In the genomic region with DNA sequence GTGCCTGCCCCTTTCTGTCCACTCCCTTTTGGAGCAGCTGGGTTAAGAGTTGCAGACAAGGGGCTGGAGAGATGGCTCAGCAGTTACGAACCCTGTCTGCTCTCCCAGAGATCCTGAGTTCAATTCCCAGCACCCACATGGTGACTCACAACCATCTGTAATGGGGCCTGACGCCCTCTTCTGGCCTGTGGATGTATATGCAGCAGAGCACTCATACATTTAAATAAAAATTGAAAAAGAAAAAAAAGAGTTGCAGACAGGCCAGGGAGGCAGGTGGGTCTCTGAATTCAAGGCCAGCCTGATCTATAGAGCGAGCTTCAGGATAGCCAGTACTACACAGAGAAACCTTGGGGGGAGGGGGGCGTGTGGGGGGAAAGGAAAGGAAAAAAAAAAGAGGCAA, we compare ENCODE assay signal across 29 mouse cellular contexts. TPM values are rescaled to one million over a fixed set of nuclear protein-coding genes. Genes with fewer than 3 reads are reported as not detected.
A peak's percentile ranks its signal among the peaks of the same experiment; 100 is the strongest.
DNase-seq lines count a peak whose midpoint lies in the region; ATAC-seq and TF ChIP-seq lines count a peak whose summit lies in the region.
"Had no signal": no experiment of that assay in that cellular context is flagged by ENCODE, and none has a peak within 500 bp of the region (broad histone marks: within the 10 kb centered on the region; RNA-seq: fewer than 3 reads in every experiment).

No protein-coding gene starts in this region.

- no peaks in the 10 kb centered on the region for H3K27me3 ChIP-seq in forebrain, postnatal 0 days (ENCODE audit: insufficient read depth, low read length)
- H3K27me3 ChIP-seq in forebrain, embryonic 12.5 days: no peaks in the 10 kb centered on the region
- no peaks in the 10 kb centered on the region for H3K27me3 ChIP-seq in spleen, adult 2 months (ENCODE audit: control insufficient read depth, insufficient read depth, low read length)
- H3K27me3 ChIP-seq in liver, embryonic 11.5 days (replicated peaks; ENCODE audit: control insufficient read depth, insufficient read depth, low read length): no peaks in the 10 kb centered on the region; the same call in 1 of the 2 replicates
- H3K27me3 ChIP-seq in small intestine, adult 2 months (ENCODE audit: control insufficient read depth, insufficient read depth, low read length): no peaks in the 10 kb centered on the region
- H3K27me3 ChIP-seq in limb, embryonic 10.5 days (ENCODE audit: low read depth, poor library complexity, severe bottlenecking): no peaks in the 10 kb centered on the region
- H3K27me3 ChIP-seq: embryonic facial prominence, embryonic 15.5 days; hindbrain, embryonic 13.5 days; limb, embryonic 13.5 days; midbrain, embryonic 12.5 days; neural tube, embryonic 13.5 days had no signal

- TF ChIP-seq CTCF in forebrain, postnatal 0 days (IDR thresholded peaks at IDR 0.05; ENCODE audit: low read depth): 0 out of 2 replicates have a peak, but pooled peaks have one; percentile 1
- TF ChIP-seq CTCF in spleen, adult 2 months (IDR thresholded peaks at IDR 0.05; ENCODE audit: extremely low read depth, insufficient read depth, insufficient read length, insufficient replicate concordance): no peak
- TF ChIP-seq CTCF in small intestine, adult 2 months (IDR thresholded peaks at IDR 0.05; ENCODE audit: extremely low read depth, insufficient read length, insufficient replicate concordance, low read depth, low read length): peak; percentile 20; the same call in 1 of the 2 replicates

- no peak overlapping the region for H3K27ac ChIP-seq in forebrain, postnatal 0 days (ENCODE audit: low read depth, low read length)
- H3K27ac ChIP-seq in forebrain, embryonic 12.5 days: no peak overlapping the region
- H3K27ac ChIP-seq in spleen, adult 2 months (ENCODE audit: insufficient read depth, low read length): peak overlapping the region; percentile 90
- H3K27ac ChIP-seq in liver, embryonic 11.5 days (ENCODE audit: low read depth, low read length): peak overlapping the region; percentile 96
- no peak overlapping the region for H3K27ac ChIP-seq in small intestine, adult 2 months (ENCODE audit: insufficient read depth, low read depth, low read length)
- H3K27ac ChIP-seq in limb, embryonic 10.5 days: no peak overlapping the region
- H3K27ac ChIP-seq: embryonic facial prominence, embryonic 15.5 days; forebrain, embryonic 10.5 days; gastrocnemius, adult 2 months; hindbrain, embryonic 13.5 days; limb, embryonic 13.5 days; midbrain, embryonic 12.5 days; neural tube, embryonic 13.5 days had no signal

- TF ChIP-seq POLR2A in spleen, adult 2 months (IDR thresholded peaks at IDR 0.05; ENCODE audit: low read depth, low read length): no peak
- TF ChIP-seq POLR2A in small intestine, adult 2 months (IDR thresholded peaks at IDR 0.05; ENCODE audit: low read depth, low read length): no peak

- H3K4me2 ChIP-seq in forebrain, postnatal 0 days (ENCODE audit: low read depth): no peak overlapping the region
- no peak overlapping the region for H3K4me2 ChIP-seq in forebrain, embryonic 12.5 days
- no peak overlapping the region for H3K4me2 ChIP-seq in liver, embryonic 11.5 days
- H3K4me2 ChIP-seq: embryonic facial prominence, embryonic 15.5 days; hindbrain, embryonic 13.5 days; limb, embryonic 13.5 days; midbrain, embryonic 12.5 days; neural tube, embryonic 13.5 days had no signal

- H3K4me3 ChIP-seq in forebrain, postnatal 0 days (ENCODE audit: low read depth, low read length): no peak overlapping the region
- H3K4me3 ChIP-seq in forebrain, embryonic 12.5 days (replicated peaks): no peak overlapping the region
- no peak overlapping the region for H3K4me3 ChIP-seq in spleen, adult 2 months (ENCODE audit: extremely low read depth, insufficient read depth, insufficient read length)
- H3K4me3 ChIP-seq in liver, embryonic 11.5 days (ENCODE audit: low read depth, low read length): no peak overlapping the region
- no peak overlapping the region for H3K4me3 ChIP-seq in small intestine, adult 2 months (ENCODE audit: low read depth, low read length)
- H3K4me3 ChIP-seq in limb, embryonic 10.5 days: no peak overlapping the region
- H3K4me3 ChIP-seq: embryonic facial prominence, embryonic 15.5 days; forebrain, embryonic 10.5 days; gastrocnemius, adult 2 months; heart, embryonic 12.5 days; hindbrain, embryonic 13.5 days; limb, embryonic 13.5 days; midbrain, embryonic 12.5 days; neural tube, embryonic 13.5 days had no signal

- WGBS in forebrain, postnatal 0 days: 89% methylated on average over 4 of the region's 4 CpGs
- WGBS in forebrain, embryonic 12.5 days: 89% methylated on average over 4 of the region's 4 CpGs
- WGBS in spleen, adult 2 months: 93% methylated on average over 4 of the region's 4 CpGs
- WGBS in liver, embryonic 11.5 days: 80% methylated on average over 4 of the region's 4 CpGs
- WGBS in small intestine, adult 2 months: 89% methylated on average over 4 of the region's 4 CpGs
- 88% methylated on average over 4 of the region's 4 CpGs for WGBS in limb, embryonic 10.5 days

- H3K9me3 ChIP-seq in forebrain, postnatal 0 days (ENCODE audit: low read length): no peaks in the 10 kb centered on the region
- peaks cover under 1% of the 10 kb centered on the region; the same call in 1 of the 2 replicates for H3K9me3 ChIP-seq in forebrain, embryonic 12.5 days
- peaks cover 1% of the 10 kb centered on the region; the same call in 1 of the 2 replicates for H3K9me3 ChIP-seq in liver, embryonic 11.5 days (ENCODE audit: control insufficient read depth, low read length)
- H3K9me3 ChIP-seq in limb, embryonic 10.5 days (replicated peaks): no peaks in the 10 kb centered on the region; the same call in 1 of the 2 replicates
- H3K9me3 ChIP-seq: embryonic facial prominence, embryonic 15.5 days; hindbrain, embryonic 13.5 days; neural tube, embryonic 13.5 days had no signal

- H3K9ac ChIP-seq in forebrain, postnatal 0 days: no peak overlapping the region
- H3K9ac ChIP-seq in forebrain, embryonic 12.5 days: no peak overlapping the region
- H3K9ac ChIP-seq in liver, embryonic 11.5 days (ENCODE audit: low read depth, low read length): no peak overlapping the region
- H3K9ac ChIP-seq: embryonic facial prominence, embryonic 15.5 days; heart, embryonic 12.5 days; hindbrain, embryonic 13.5 days; limb, embryonic 13.5 days; midbrain, embryonic 12.5 days; neural tube, embryonic 13.5 days had no signal

- H3K36me3 ChIP-seq in forebrain, postnatal 0 days (ENCODE audit: insufficient read depth): peaks cover 80% of the 10 kb centered on the region
- peaks cover 98% of the 10 kb centered on the region for H3K36me3 ChIP-seq in forebrain, embryonic 12.5 days (replicated peaks)
- H3K36me3 ChIP-seq in spleen, adult 2 months (ENCODE audit: control insufficient read depth, insufficient read depth, low read length): peaks cover 46% of the 10 kb centered on the region
- peaks cover 48% of the 10 kb centered on the region for H3K36me3 ChIP-seq in liver, embryonic 11.5 days (ENCODE audit: control insufficient read depth, insufficient read depth, low read length)
- peaks cover 79% of the 10 kb centered on the region for H3K36me3 ChIP-seq in small intestine, adult 2 months (ENCODE audit: control insufficient read depth, insufficient read depth, low read length)
- peaks cover 100% of the 10 kb centered on the region for H3K36me3 ChIP-seq in limb, embryonic 10.5 days

- no peak for DNase-seq in forebrain, postnatal 0 days
- DNase-seq in spleen, adult 2 months (ENCODE audit: low read depth in 1 of 2, low spot score in 2 of 2): no peak
- DNase-seq in spleen, postnatal 14 days (ENCODE audit: low spot score in 2 of 2): no peak
- no peak for DNase-seq in liver, embryonic 11.5 days (ENCODE audit: low spot score)
- no peak for DNase-seq in left cerebral cortex, adult 9 months (ENCODE audit: low spot score in 2 of 2)
- DNase-seq in limb, embryonic 10.5 days (ENCODE audit: low spot score): no peak
- DNase-seq: adrenal gland, postnatal 10 days; cerebellum, adult 11-12 months; cerebellum, postnatal 25 days; embryo, embryonic 11 days; gastrocnemius, adult 2 months; heart, postnatal 14 days; kidney, adult 8-10 months; kidney, postnatal 25 days; layer of hippocampus, adult 9-11 months; thymus, postnatal 14 days had no signal

- no peaks in the 10 kb centered on the region for H3K4me1 ChIP-seq in forebrain, postnatal 0 days (ENCODE audit: insufficient read depth)
- no peaks in the 10 kb centered on the region for H3K4me1 ChIP-seq in forebrain, embryonic 12.5 days
- peaks cover 9% of the 10 kb centered on the region; the same call in 1 of the 2 replicates for H3K4me1 ChIP-seq in spleen, adult 2 months (ENCODE audit: control insufficient read depth, insufficient read depth, insufficient read length)
- H3K4me1 ChIP-seq in liver, embryonic 11.5 days (replicated peaks; ENCODE audit: control insufficient read depth, insufficient read depth, low read length): peaks cover 41% of the 10 kb centered on the region
- no peaks in the 10 kb centered on the region for H3K4me1 ChIP-seq in small intestine, adult 2 months (ENCODE audit: control insufficient read depth, insufficient read depth, insufficient read length, low read length)
- no peaks in the 10 kb centered on the region for H3K4me1 ChIP-seq in limb, embryonic 10.5 days
- H3K4me1 ChIP-seq: embryonic facial prominence, embryonic 15.5 days; forebrain, embryonic 10.5 days; hindbrain, embryonic 13.5 days; limb, embryonic 13.5 days; midbrain, embryonic 12.5 days; neural tube, embryonic 13.5 days had no signal

- ATAC-seq in forebrain, postnatal 0 days: no peak
- ATAC-seq in forebrain, embryonic 12.5 days (ENCODE audit: low FRiP score): no peak
- no peak for ATAC-seq in liver, embryonic 11.5 days (replicated peaks; ENCODE audit: low FRiP score)

RNA-seq across cellular contexts. Expression of gene Shisa8, which starts 25.2 kb away (rescaled TPM):
- 4.7 and 6.3 TPM in 2 replicates for total RNA-seq in forebrain, postnatal 0 days (2014; rRNA removed)
- 1.8 and 2.7 TPM in 2 replicates for polyA plus RNA-seq in forebrain, postnatal 0 days (2015; fragmentation: Nextera tagmentation; extraction: Ambion mirVana)
- polyA plus RNA-seq in forebrain, embryonic 12.5 days (2016; fragmentation: Nextera tagmentation; extraction: Ambion mirVana): 0.90 and 2.4 TPM in 2 replicates
- 5.4 and 14.7 TPM in 2 replicates for polyA plus RNA-seq in spleen, adult 2 months (2012; rRNA removed)
- polyA plus RNA-seq in liver, embryonic 11.5 days (2014; fragmentation: Nextera tagmentation; extraction: Ambion mirVana): 0.12 and 0.73 TPM in 2 replicates
- polyA plus RNA-seq in small intestine, adult 2 months (2012; rRNA removed): 0.38 and 2.6 TPM in 2 replicates
- polyA plus RNA-seq in limb, embryonic 10.5 days (2016; fragmentation: Nextera tagmentation; extraction: Ambion mirVana): 0.15 TPM in 1 of 2 replicates, not detected in the other
- total RNA-seq: gastrocnemius, adult 2 months had no signal
- polyA plus RNA-seq: activated CD4-positive, CD25-positive, alpha-beta regulatory T cell, adult 4 months; inflammation-experienced regulatory T-cells, adult 6 months; stomach, embryonic 16.5 days had no signal

RNA-seq across cellular contexts. Expression of gene Tnfrsf13c, which starts 36.8 kb away (rescaled TPM):
- 0.24 and 0.62 TPM in 2 replicates for total RNA-seq in forebrain, postnatal 0 days (2014; rRNA removed)
- polyA plus RNA-seq in forebrain, postnatal 0 days (2015; fragmentation: Nextera tagmentation; extraction: Ambion mirVana): 0.44 and 0.47 TPM in 2 replicates
- 0.24 and 0.29 TPM in 2 replicates for polyA plus RNA-seq in forebrain, embryonic 12.5 days (2016; fragmentation: Nextera tagmentation; extraction: Ambion mirVana)
- 120 and 179 TPM in 2 replicates for polyA plus RNA-seq in spleen, adult 2 months (2012; rRNA removed)
- polyA plus RNA-seq in liver, embryonic 11.5 days (2014; fragmentation: Nextera tagmentation; extraction: Ambion mirVana): 0.16 and 0.56 TPM in 2 replicates
- 6.3 and 14.1 TPM in 2 replicates for polyA plus RNA-seq in small intestine, adult 2 months (2012; rRNA removed)
- polyA plus RNA-seq in limb, embryonic 10.5 days (2016; fragmentation: Nextera tagmentation; extraction: Ambion mirVana): 0.15 and 0.33 TPM in 2 replicates
- total RNA-seq: gastrocnemius, adult 2 months had no signal
- polyA plus RNA-seq: forebrain, embryonic 10.5 days; heart, embryonic 12.5 days; hindbrain, embryonic 13.5 days; lung, embryonic 16.5 days; midbrain, embryonic 12.5 days had no signal

RNA-seq across cellular contexts. Expression of gene Srebf2, which starts 40.4 kb away (rescaled TPM):
- 121 and 171 TPM in 2 replicates for total RNA-seq in forebrain, postnatal 0 days (2014; rRNA removed)
- 147 and 193 TPM in 2 replicates for polyA plus RNA-seq in forebrain, postnatal 0 days (2015; fragmentation: Nextera tagmentation; extraction: Ambion mirVana)
- polyA plus RNA-seq in forebrain, embryonic 12.5 days (2016; fragmentation: Nextera tagmentation; extraction: Ambion mirVana): 244 and 265 TPM in 2 replicates
- 204 and 317 TPM in 2 replicates for polyA plus RNA-seq in spleen, adult 2 months (2012; rRNA removed)
- polyA plus RNA-seq in liver, embryonic 11.5 days (2014; fragmentation: Nextera tagmentation; extraction: Ambion mirVana): 99.7 and 101 TPM in 2 replicates
- 144 and 240 TPM in 2 replicates for polyA plus RNA-seq in small intestine, adult 2 months (2012; rRNA removed)
- 182 and 190 TPM in 2 replicates for polyA plus RNA-seq in limb, embryonic 10.5 days (2016; fragmentation: Nextera tagmentation; extraction: Ambion mirVana)

RNA-seq across cellular contexts. Expression of gene Cenpm, which starts 57.1 kb away (rescaled TPM):
- total RNA-seq in forebrain, postnatal 0 days (2014; rRNA removed): 8.9 and 10.0 TPM in 2 replicates
- 16.5 and 18.7 TPM in 2 replicates for polyA plus RNA-seq in forebrain, postnatal 0 days (2015; fragmentation: Nextera tagmentation; extraction: Ambion mirVana)
- 81.3 and 86.4 TPM in 2 replicates for polyA plus RNA-seq in forebrain, embryonic 12.5 days (2016; fragmentation: Nextera tagmentation; extraction: Ambion mirVana)
- polyA plus RNA-seq in spleen, adult 2 months (2012; rRNA removed): 10.2 and 16.8 TPM in 2 replicates
- 56.5 and 58.8 TPM in 2 replicates for polyA plus RNA-seq in liver, embryonic 11.5 days (2014; fragmentation: Nextera tagmentation; extraction: Ambion mirVana)
- polyA plus RNA-seq in small intestine, adult 2 months (2012; rRNA removed): 5.8 and 16.4 TPM in 2 replicates
- 83.9 and 86.0 TPM in 2 replicates for polyA plus RNA-seq in limb, embryonic 10.5 days (2016; fragmentation: Nextera tagmentation; extraction: Ambion mirVana)
- total RNA-seq: gastrocnemius, adult 2 months had no signal

RNA-seq across cellular contexts. Expression of gene Ccdc134, which starts 59.7 kb away (rescaled TPM):
- total RNA-seq in forebrain, postnatal 0 days (2014; rRNA removed): 13.0 and 14.7 TPM in 2 replicates
- polyA plus RNA-seq in forebrain, postnatal 0 days (2015; fragmentation: Nextera tagmentation; extraction: Ambion mirVana): 6.7 and 6.8 TPM in 2 replicates
- 17.5 and 19.0 TPM in 2 replicates for polyA plus RNA-seq in forebrain, embryonic 12.5 days (2016; fragmentation: Nextera tagmentation; extraction: Ambion mirVana)
- polyA plus RNA-seq in spleen, adult 2 months (2012; rRNA removed): 16.2 and 16.7 TPM in 2 replicates
- polyA plus RNA-seq in liver, embryonic 11.5 days (2014; fragmentation: Nextera tagmentation; extraction: Ambion mirVana): 17.1 and 17.5 TPM in 2 replicates
- 5.6 and 6.9 TPM in 2 replicates for polyA plus RNA-seq in small intestine, adult 2 months (2012; rRNA removed)
- polyA plus RNA-seq in limb, embryonic 10.5 days (2016; fragmentation: Nextera tagmentation; extraction: Ambion mirVana): 22.8 and 23.6 TPM in 2 replicates

Comparison
In these comparisons a context has a peak if more than half of its experiments do, and no peak if none do; other contexts are left out.
1. H3K27ac ChIP-seq: peak in spleen, adult 2 months (single experiment) and liver, embryonic 11.5 days (single experiment); none in forebrain, postnatal 0 days (single experiment), forebrain, embryonic 12.5 days (single experiment), small intestine, adult 2 months (single experiment) and limb, embryonic 10.5 days (single experiment).